Mouse (Mus musculus) cerebellum, adult 9-11 months (tissue): Measurements from ENCODE around the gene Ergic1.

Experiments
- DNase-seq: peaks from one replicate; pipeline ENCODE4 v3.0.0; 2022

The Ergic1 gene

DNA sequence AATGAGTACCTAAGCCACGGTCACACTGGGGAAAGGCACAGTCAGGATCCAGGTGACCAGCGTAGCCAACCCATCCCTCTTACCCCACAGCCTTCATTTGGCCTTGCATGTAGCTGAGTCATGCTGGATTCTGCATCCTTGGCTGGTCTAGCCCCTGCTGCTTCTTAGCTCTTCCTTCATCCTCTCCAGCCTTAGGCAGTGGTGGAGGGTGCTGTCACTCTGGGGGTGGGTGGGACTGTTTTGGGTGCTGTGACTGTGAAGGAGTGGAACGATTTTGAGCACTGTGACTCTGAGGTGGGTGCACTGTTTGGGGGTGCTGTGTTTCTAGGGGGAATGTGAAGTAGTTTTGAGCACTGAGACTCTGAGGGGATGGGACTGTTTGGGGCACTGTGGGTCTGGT lies 67.6 kb downstream of the Ergic1 start:
- no peak for DNase-seq

DNA sequence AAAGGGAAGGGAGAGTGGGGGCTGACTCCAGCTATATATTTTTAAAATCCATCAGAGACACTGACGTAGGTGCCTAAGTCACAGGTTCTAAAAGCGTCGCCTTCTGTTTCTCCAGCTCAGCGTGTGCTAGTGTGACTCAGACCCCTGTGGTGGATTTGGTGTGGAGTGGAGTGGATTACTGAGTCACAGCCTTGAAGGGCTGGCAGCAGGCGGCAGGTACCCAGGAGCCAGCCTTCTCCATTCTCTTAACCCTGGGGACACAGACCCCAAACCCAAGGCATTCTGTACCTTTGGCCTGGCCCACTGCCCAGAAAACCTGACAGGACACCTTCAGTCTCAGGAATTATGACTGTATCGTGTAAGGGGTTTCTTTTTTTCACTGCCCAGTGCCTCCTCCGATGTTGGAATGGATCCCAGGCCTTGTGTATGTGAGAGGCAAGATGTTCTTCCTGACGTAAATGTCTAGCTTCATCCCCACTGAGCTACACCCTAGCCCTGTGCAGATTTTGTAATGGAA lies 70.6 kb downstream of the Ergic1 start:
- peak; percentile 60 for DNase-seq

DNA sequence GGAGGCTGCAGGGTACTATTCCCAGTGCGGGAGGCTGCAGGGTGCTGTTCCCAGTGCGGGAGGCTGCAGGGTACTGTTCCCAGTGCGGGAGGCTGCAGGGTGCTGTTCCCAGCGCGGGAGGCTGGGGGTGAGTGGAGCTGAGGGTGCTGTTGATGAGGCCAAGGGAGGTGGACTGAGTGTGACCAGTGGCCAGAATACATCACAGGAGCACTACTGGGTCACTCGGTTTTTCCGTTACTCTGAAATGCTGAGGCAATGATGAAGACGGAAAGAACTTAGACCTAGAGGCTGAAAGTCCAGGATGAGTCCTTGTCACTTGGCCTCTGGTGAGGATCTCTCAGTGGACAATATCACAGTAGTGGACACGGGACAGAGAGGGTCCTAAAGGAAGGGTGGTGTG lies 71.9 kb downstream of the Ergic1 start:
- no peak for DNase-seq

DNA sequence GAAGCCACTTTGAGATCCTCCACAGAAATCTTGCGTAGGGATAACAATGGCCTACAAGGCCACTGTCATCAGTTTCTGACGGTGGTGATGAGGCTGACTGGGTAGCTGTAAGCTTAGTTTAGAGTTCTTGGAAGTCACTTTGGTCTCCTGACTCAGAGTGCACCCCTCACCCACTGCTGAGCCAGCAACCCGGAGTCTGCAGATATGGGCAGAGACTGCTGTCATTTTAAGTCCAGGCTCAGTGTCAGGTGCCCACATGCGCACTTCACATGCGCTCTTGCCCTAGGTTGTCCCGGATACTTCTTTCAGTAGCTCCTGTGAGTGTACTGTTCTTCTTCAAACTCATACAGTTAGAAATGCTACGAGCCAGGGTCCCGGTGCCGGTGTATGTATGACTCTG lies 72.6 kb downstream of the Ergic1 start:
- no peak for DNase-seq

DNA sequence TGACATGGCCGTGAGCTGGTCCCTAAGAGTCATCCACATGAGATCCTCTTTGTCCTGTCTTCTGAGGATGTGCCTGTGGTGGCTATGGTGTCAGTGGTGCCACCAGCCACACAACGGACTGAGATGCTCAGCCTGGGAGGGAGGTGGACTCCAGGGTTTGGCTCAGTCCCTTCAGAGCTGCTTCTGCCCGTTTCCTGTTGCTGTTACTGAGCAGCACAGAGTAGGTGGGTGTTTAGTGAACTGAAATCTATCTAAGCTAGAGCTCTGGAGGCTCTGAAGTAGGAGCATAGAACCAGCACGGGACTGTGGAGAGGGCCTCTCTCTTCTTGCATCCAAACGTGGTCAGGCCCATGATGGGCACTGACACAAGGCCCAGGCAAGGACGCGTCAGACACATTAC lies 73.2 kb downstream of the Ergic1 start:
- DNase-seq = no peak

DNA sequence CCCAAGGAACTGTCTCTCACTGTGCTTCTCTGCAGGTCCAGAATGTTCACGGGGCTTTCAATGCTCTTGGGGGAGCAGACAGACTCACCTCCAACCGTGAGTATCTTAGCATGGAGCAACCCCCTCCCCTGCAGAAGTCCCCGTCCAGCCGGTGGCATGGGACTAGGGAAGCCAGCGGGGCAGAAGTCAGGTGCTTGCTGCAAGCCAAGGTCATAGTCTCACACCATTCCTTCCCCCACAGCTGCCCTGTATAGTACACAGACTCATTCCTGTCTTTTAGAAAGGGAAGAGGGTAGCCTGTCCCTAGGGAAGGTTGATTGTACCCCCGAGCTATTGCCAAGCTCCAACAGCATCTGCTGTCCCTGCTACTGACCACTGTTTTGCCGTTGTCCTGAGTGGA lies 74.7 kb downstream of the Ergic1 start:
- DNase-seq = no peak

DNA sequence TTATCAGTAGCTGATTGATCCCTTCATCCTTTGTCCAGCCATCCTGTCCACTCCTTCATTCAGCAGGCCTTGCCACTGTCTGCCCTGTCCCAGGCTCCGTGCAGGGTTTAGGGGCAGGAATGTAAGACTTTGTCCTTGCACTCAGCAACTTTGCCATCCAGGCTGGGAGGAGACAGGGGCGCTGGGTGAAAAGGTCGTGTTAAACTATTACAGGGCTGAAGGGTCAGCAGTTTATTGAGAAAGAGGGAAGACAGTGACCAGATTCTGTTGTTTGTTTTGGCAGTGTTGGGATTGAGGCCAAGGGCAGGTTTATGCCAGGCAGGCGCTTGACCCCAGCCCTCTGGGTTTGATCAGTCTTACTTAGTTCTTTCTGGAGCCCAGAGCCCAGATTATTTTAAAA lies 76.6 kb downstream of the Ergic1 start:
- no peak for DNase-seq

DNA sequence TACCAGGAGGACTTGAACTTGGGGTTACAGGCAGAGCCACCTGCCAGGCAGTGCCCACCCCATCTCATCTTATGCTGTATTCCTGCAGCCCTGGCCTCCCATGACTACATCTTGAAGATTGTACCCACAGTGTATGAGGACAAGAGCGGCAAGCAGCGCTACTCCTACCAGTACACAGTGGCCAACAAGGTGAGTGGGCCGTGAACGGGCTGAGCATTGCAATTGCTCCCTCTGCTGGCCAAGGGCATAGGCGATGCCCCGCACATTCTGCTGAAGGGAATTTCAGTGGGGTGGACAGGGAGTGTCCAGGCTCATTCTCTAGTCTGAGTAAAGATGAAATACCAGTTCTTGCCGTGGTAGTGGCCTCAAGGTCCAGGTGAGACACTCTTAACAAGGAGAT lies 77.4 kb downstream of the Ergic1 start:
- DNase-seq = peak; percentile 79

DNA sequence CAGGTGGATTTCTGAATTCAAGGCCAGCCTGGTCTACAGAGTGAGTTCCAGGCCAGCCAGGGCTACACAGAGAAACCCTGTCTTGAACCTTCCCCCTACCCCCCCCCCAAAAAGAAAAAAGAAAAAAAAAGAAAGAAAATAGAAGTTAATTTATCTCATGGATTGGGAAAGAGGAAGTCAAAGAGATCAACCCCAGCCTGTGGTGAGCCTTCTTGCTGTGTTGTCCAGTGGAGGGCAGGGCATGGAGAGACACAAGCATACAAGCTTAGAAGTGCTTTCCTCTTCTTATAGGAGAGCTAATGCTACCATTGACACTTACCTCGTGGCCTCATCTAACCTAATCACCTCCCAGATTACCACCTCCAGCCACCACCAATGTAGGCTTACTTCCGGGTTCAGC lies 78.5 kb downstream of the Ergic1 start:
- DNase-seq = no peak

DNA sequence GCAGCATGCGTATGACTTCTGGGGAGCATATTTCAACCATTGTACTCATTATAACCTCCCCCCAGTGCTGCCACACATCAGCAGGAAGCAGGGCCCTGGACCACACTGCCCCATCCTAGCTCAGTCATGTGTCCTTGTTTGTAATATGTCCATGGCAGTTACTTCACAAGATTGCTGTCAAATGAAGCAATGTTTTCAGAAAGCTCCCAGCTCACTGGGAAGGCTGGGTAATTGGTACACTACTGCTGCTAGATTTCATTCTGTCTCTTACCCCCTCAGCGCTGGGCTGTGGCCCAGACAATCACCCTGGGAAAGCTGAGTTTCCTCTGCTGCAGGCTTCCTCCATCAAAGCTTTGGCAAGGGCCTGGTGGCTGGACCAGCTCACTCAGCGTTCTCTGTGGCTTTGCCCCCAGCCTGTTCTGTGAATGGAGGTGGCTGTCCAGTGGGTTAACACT lies 79.0 kb downstream of the Ergic1 start:
- no peak for DNase-seq

DNA sequence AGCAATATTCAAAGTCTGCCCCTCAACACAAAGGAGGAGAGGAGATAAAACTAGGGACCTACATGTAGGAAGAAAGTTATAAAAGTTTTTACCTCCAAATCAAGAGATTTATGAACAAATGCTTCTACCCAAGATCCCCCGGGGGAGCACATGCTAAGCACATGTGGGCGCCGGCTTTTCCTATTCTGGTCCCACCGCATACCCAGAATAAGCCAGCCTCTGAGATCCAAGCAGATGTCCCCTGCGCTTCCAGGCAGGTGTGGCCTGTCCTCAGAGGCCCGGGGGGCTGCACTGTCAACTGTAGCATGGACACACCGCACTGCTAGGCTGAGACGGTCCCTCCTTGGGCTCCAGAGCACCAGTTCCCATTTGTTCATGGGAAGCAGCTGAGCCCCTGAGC lies 82.2 kb downstream of the Ergic1 start:
- no peak for DNase-seq

DNA sequence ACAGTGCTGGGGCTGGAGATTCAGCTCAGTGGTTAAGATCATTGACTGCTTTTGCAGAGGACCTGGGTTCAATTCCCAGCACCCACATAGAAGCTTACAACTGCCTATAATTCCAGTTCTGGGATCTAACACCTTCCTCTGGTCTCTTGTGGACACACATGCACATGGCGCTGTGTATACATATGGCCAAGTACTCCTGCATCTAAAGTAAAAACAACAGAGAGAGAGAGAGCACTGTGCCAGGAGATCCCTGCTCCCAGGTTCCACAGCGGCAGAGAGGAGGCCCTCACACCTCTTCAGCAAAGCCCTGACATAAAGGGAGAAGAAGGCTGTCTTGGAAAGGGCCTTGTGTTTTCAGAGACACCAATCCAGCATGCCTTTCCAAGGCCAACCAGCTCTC lies 82.7 kb downstream of the Ergic1 start:
- DNase-seq = no peak

DNA sequence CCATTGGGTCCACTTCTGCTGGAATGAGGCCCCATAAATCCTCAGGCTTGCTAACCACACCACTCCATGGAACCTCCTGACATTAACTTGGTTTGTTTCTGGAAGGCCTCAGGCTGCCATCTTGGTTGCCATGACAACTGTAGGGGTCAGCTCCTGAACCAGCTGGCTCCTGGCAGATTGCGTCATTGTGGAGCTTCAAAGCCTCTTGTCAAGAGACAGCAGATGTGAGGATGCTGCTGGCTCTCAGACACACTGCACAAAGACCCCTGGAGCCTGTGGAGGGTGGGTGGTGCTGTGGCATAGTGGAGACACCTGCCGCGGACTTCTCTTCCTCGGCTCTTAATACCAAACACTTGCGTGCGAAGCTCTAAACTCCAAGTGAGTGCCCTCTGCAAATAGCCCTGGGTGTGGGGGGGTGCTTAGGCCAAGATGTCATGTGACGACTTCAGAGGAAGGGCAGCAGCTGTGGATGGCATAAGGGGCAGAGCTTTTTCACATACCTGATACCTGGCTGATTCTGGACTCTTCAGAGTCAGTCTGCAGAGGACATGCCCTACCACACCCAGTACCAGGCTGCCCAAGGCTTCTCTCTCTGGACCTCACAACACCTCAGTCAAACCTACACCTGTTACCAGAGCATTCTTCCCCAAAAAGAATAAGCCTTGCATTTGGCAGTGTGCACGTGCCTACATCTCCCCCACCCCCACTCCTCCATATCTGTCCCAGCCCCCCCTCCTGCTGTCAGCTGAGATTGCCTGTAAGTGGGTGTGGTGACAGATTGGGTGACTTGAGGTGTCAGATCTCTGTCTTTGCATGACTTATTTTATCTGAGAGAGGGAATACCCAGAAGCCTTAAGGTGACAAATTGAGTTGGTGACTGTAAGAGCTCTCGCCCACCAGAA lies 83.5 kb downstream of the Ergic1 start:
- no peak for DNase-seq

DNA sequence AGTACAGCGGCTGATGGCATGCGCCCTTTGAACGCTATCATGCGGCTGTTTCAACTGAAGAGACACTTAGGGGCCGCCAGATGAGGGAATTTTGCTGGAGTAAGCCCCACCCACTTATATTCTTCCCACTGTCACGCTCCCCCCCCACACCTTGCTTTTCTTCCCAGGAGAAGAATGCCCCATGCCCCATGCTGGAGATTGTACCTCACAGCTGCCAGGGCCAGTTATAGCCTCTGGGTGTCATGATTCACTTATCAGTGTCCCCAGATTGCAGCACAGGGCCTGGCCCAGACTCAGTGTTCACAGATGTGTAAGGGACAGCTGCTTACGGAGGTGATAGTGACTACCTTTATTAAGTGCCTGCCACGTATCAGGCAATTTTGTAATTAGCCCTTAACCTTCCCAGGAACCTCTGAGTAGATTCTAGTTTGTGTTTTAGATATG lies 84.1 kb downstream of the Ergic1 start:
- DNase-seq = no peak

DNA sequence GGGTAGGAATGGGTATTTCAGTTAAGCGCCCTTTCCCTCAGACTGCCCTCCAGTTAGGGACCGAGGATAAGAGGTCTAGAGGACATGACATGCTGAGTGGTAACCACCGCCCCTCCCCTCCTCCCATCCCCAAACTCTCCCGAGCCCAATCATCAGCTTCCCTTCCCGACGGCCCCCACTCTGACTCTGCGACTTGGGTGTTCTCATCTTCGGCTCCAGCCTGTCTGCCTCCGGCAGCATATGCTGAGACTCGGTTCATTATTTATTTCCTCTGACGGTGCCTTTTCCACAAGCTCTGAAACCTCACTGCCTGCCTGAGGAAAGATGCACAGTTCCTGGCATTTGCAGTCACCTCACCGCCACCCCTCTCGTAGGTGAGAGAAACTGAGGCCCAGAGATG lies 86.0 kb downstream of the Ergic1 start:
- no peak for DNase-seq

DNA sequence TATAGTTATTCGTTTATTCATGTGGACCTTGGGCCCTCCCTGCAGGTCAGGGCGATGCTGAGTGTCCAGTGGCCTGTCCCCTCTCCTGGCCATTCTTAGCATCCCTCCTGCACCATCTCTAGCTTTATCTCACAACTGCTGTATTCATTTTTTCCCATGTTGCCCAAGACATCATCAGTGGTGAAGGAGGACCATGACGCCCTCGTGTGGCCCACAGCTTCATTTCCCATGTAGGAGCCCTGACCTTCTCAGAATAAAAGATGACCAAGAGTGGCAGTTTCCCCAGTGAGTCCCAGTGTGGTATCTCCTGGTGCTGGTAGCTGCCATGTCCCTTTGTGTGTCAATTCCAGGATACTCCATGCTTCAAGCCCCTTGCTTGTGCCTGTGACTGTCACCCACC lies 88.3 kb downstream of the Ergic1 start:
- DNase-seq = no peak

DNA sequence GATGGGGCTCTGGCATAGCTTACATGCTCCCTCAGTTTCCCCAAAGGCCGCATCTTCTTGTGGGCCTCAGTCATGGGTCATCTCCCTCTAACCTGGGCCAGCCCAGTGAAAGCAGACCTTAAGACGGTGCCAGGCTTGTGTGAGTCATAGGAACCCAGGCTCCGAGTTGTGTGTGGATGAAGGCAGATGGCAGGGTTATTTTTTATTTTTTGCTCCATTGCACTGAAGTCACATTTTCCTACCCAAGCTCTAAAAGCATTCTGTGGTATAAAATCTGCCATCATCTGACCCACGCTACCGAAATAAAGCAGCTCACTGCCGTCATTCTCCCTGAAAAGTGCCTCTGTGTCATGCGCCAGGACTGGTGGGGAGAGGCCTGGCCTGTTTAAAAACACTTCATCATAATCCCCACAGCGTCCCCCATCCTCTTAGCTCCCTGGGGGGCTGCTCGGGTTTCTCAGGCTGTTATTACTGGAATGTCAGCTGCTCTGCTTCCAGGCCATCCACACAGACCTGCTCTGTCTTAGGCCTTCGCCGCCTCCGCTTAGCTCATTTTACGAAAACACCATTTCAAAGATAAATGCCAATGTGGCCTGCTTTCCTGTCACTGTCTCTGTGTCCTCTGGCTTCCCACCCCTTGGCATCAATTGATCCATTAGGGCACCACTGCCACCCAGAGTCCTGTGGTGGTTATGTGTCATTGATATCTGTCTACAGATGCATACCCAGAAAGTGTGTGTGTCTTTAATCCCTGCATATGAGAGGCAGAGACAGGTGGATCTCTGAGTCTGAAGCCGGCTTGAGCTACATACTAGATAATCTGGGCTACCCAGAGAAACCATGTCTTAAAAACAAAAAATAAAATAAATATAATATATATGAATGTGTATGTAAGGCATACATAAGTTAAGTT lies 89.4 kb downstream of the Ergic1 start:
- peak; percentile 75 for DNase-seq

DNA sequence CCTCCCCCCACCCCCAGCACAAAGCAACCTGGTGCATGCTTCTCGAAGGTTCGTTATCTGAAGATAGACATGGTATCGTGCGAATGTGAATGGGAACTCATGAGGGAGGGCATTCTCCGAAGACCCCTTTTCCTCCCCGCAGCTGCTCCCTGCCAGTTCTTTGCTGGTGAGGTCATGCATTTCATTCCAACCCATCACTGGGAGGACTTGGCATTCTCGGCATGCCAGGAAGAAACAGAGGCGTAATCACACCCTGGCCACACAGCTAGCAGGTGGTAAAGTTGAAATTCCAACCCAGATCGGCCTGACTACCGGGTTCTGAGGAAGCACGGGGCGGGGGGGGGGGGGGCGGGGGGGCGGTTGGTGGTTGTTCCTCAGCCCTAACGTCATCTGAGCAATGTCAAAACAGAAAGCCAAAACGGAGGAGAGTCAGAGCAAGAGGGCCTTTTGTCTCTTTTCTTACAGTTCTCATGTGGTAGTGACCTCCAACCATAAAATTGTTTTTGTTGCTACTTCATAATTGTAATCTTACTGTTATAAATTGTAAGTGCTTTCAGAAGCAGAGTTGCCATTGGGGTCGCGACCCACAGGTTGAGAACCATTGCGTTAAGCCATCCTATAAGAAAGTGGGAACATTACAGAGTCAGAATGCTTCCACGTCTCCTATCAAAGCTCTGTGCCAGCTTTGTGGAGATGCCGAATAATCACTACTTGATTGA lies 97.7 kb downstream of the Ergic1 start:
- peak; percentile 46 for DNase-seq

DNA sequence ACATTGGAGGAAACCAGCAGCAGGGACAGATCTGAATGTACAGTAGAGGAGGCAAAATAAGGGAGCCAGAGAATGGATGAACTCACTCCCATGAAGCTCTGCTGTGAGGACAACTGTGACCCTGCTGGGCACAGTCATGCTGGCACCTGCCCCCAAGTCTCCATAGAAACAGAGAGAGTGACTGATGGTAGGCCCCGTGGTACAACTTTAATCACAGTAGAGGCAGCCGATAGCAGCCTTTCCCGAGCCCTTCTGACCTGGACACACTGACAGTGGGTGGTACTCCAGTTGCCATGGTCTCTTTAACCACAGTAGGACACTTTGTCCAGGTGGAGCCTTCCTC lies 98.3 kb downstream of the Ergic1 start:
- no peak for DNase-seq

DNA sequence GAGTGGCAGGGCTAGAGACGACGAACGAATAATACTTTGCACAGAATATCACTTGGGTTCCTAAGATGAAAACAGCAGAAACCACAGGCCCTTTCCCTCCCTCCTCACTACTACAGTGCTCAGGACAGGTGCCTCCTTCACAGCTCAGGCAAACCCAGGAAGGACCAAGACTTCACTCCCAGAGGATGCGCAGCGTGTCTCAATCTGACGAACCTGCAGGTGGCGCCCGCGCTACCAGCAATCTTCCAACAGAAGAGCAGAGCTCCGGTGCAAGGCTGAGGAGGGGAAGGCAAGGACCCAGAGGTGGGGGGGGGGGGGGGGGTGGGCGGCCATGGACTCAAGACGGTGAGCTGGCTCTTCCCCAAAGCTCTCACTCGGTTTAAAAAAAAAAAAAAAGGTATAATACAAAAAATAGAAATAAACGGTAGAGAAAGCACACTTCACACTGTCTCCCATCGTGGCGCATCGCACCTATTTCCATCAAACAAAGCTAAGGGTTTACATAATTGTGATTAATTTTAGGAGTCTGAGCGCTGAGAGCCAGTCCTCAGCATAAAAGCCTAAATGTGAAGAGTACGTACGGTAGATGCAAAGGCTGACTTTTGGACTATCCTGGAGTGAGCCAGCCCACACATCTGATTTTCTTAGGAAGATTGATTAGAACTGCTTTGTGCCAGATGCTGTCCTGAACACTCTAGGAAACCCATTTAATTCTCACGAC lies 99.1 kb downstream of the Ergic1 start:
- DNase-seq = peak; percentile 91

DNA sequence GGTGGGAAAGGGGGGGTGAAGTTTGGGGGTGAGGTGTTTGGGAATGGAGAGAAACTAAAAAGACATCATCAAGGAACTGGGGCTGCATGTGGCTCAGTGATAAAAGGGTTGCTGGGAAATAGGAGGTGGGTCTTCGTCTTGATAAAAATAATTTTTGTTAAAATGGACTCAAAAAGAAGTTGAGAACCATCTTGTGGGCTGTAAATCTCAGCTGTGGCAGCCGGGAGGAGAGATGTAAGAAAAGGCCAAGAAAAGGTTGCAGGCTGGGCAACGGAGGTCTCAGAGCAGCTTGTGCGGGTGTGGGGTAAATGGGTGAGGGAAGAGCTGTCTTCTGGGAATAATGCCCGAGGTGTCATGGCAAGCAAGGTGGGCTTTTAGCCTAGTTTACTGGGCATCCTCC lies 100.9 kb downstream of the Ergic1 start:
- no peak for DNase-seq

DNA sequence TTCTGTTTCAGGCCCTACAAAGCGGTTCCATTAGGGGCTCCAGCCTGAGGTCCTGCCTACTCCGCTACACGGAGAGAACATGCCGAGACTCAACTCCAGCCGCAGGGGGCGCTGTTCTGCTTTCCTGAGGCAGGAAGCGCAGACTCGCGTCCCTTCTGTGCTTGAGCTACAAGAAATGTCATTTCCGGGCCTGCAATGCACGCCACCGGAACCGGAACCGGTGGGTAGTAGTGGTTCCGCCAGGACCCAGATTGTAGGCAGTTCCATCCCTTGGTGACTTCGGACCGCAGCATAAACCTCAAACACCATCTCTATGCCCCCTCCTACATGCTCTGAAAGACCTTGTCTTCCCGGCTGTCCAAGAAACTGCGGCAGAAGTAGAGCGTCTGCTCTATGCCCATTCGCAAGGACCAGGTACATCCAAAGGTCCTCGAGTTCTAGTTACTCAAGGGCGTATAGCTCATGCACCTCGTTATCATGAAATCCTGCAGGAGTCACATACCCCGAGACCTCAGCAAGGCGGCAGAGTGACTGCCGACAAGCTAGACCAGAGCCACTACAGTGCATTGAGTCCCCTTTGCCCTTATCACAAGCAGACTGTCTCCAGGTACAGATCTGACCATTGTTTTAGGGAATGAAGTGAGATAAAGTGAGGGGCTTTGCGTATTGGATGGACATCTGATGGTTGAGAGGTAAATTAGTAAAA lies 101.8 kb downstream of the Ergic1 start, which contains the start of gene Atp6v0e:
Atp6v0e (plus strand) TSS at position 254 of the 706 bp plus-strand sequence.
- peak; percentile 95 for DNase-seq
